Mouse (Mus musculus): Measurements from ENCODE around the gene Arv1. TPM values are rescaled to one million over a fixed set of nuclear protein-coding genes. Genes with fewer than 3 reads are reported as not detected.
A peak's percentile ranks its signal among the peaks of the same experiment; 100 is the strongest.

Gene Arv1
- polyA plus RNA-seq, 1 experiment from 2014 or later: 31.4 TPM

DNA sequence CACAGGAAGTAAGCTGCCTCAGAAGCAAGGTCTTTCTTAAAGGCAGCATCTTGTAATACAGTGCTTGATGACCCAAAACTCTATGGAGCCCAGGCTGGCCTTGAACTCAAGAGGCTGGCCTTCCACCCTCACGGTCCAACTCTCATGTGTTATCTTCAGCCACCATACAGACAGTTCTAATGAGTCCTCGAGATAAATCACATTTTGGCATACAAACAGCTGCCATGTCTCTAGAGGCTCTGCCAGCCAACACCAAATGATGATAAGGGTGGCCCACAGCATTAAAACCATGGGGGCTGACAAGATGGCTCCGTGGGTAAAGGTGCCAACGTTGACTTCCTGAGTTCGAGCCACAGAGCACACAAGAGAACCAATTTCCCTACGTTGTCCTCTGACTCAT is 8.7 kb upstream of the Arv1 start:
- no peaks in the 10 kb centered on the region for H3K4me1 ChIP-seq (ENCODE audit: control insufficient read depth, insufficient read depth, low read length)
- no peak for DNase-seq (ENCODE audit: low spot score)
- H3K9ac ChIP-seq (ENCODE audit: low read length): no peak overlapping the region
- 94% methylated on average over 6 of the region's 6 CpGs for WGBS
- H3K27me3 ChIP-seq (ENCODE audit: control insufficient read depth, insufficient read depth, low read length): no peaks in the 10 kb centered on the region
- no peak overlapping the region for H3K4me2 ChIP-seq (ENCODE audit: low read depth)
- no peak overlapping the region for H3K4me3 ChIP-seq (ENCODE audit: low read depth, low read length)
- no peaks in the 10 kb centered on the region for H3K9me3 ChIP-seq (ENCODE audit: control insufficient read depth, low read length)
- ATAC-seq (ENCODE audit: insufficient read depth, low FRiP score, low TSS enrichment): no peak
- no peak overlapping the region for H3K27ac ChIP-seq (ENCODE audit: low read depth, low read length)
- peaks cover 8% of the 10 kb centered on the region; the same call in 1 of the 2 replicates for H3K36me3 ChIP-seq (ENCODE audit: control insufficient read depth, insufficient read depth, low read length)

DNA sequence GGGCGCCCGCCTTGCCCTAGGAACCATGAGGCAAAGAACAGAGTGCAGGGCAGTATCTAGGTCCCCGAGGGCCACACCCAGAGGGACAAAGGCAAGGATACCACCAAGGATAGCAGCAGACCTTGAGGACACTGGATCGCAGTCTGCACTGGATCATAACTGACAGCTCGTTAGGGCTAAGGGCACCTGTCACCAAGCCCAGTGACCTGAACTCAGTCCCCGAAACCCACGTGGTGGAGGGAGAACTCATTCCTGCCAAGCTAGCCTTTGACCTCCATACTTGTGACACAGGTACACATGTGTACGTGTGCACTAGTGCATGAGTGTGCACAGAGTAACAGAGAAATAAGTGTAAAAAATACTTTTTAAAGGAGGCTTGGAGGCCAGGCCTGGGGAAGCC is 6.2 kb upstream of the Arv1 start:
- 91% methylated on average over 8 of the region's 8 CpGs for WGBS
- Histone ChIP-seq H3K4me1 (ENCODE audit: control insufficient read depth, insufficient read depth, low read length) (peaks cover 7% of the 10 kb centered on the region), H3K4me2 (ENCODE audit: low read depth) (no peak overlapping the region), H3K27ac (ENCODE audit: low read depth, low read length) (no peak overlapping the region), H3K9ac (ENCODE audit: low read length) (no peak overlapping the region), H3K36me3 (ENCODE audit: control insufficient read depth, insufficient read depth, low read length) (peaks cover 8% of the 10 kb centered on the region; the same call in 1 of the 2 replicates), H3K9me3 (ENCODE audit: control insufficient read depth, low read length) (no peaks in the 10 kb centered on the region), H3K4me3 (ENCODE audit: low read depth, low read length) (no peak overlapping the region), H3K27me3 (ENCODE audit: control insufficient read depth, insufficient read depth, low read length) (no peaks in the 10 kb centered on the region)
- DNase-seq (ENCODE audit: low spot score) (no peak), ATAC-seq (ENCODE audit: insufficient read depth, low FRiP score, low TSS enrichment) (no peak)

DNA sequence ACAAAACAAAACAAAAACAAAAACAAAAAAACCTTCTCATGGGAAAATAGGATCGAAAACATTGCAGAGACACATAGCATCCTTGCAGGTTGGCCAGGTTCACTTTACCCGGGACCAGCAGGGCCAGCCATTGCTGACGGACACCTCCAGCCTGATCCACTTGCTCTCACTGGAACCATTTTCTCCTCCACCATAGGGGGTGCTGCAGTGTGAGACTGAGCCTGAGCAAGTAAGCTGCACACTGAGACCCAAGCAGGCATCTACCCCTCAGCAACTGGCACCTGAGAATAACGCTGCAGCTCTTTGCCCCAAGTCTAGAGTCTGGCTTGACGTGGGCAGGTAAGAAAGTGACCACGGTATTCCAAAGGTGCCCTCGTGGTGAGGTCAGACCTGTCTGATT is 1.8 kb upstream of the Arv1 start:
- H3K27ac ChIP-seq (ENCODE audit: low read depth, low read length): no peak overlapping the region
- H3K4me3 ChIP-seq (ENCODE audit: low read depth, low read length): no peak overlapping the region
- ATAC-seq (ENCODE audit: insufficient read depth, low FRiP score, low TSS enrichment) (no peak), DNase-seq (ENCODE audit: low spot score) (no peak)
- peaks cover 20% of the 10 kb centered on the region for H3K4me1 ChIP-seq (ENCODE audit: control insufficient read depth, insufficient read depth, low read length)
- no peaks in the 10 kb centered on the region for H3K36me3 ChIP-seq (ENCODE audit: control insufficient read depth, insufficient read depth, low read length)
- WGBS: 81% methylated on average over 7 of the region's 7 CpGs
- H3K9me3 ChIP-seq (ENCODE audit: control insufficient read depth, low read length): no peaks in the 10 kb centered on the region
- H3K4me2 ChIP-seq (ENCODE audit: low read depth): no peak overlapping the region; the same call in 1 of the 2 replicates
- no peak overlapping the region for H3K9ac ChIP-seq (ENCODE audit: low read length)
- H3K27me3 ChIP-seq (ENCODE audit: control insufficient read depth, insufficient read depth, low read length): no peaks in the 10 kb centered on the region

DNA sequence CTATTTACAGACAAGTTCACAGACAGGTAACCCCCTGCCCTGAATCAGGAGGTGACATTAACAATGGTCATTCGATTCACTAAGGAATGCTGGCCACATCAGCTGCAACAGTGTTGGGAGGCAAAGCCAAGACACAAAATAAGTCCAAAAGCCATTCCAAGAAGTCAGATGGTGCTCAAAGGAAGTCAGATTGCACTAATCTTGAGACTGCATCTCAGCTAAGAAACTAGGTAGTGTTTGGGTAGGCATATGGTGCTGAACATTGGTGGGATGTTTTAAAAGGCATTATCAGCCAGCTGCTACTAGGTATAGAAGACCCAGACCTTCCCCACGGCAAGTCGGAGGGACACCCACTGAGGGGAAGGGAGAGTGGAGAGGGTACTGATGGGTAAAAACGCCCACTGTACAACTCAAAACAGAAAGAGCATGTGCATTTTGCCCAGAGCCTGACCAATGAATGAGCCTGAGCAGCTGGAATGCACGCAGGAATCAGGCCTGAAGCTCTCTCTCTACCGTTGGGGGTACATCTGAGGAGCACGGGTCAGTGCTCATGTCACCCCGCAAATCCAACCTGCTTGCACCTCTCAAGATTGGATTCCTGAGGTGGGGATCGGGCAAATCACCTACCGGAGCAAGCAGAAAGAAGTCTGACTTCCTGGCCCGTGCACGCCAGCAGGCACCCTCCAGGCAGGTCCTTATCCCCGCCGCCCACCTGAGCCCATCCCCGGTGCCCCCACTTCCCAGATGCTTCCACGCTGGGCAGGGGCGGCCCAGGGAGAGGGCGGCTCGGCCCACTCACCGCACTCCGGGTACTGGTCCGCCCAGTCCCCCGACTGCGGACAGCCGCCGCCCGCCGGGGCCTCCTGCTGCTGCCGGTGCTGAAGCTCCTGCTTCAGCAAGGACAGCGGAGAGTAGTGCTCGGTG is 739 bp upstream of the Arv1 start:
- H3K36me3 ChIP-seq (ENCODE audit: control insufficient read depth, insufficient read depth, low read length): 0 out of 2 replicates have a peak, but pooled peaks cover 2% of the 10 kb centered on the region
- peak overlapping the region; percentile 85 for H3K4me2 ChIP-seq (ENCODE audit: low read depth)
- H3K9ac ChIP-seq (ENCODE audit: low read length): peak overlapping the region; percentile 77
- peaks cover 20% of the 10 kb centered on the region for H3K4me1 ChIP-seq (ENCODE audit: control insufficient read depth, insufficient read depth, low read length)
- no peaks in the 10 kb centered on the region for H3K9me3 ChIP-seq (ENCODE audit: control insufficient read depth, low read length)
- H3K27ac ChIP-seq (ENCODE audit: low read depth, low read length): no peak overlapping the region; the same call in 1 of the 2 replicates
- peak; percentile 19 for DNase-seq (ENCODE audit: low spot score)
- peak overlapping the region; percentile 91 for H3K4me3 ChIP-seq (ENCODE audit: low read depth, low read length)
- 3% methylated on average over 24 of the region's 31 CpGs for WGBS
- ATAC-seq (ENCODE audit: insufficient read depth, low FRiP score, low TSS enrichment): peak; percentile 60
- no peaks in the 10 kb centered on the region for H3K27me3 ChIP-seq (ENCODE audit: control insufficient read depth, insufficient read depth, low read length)

DNA sequence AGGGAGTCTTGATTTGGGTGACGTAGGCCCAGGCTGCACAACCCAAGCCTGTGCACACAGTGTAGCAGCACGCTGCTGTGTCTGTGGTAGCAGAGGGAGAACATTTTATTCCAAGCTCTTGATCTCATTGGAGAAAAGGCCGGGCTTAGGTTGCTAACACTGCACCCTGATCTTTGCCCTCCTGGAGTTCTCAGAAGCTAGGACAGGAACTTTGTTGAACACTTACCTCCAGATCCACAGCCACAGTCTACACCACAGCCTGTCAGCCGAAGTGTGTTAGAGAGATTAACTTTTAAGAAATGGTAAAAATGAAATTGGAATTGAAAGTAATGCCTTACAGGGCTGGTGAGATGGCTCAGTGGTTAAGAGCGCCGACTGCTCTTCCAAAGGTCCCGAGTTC is 2.4 kb downstream of the Arv1 start:
- peaks cover 20% of the 10 kb centered on the region for H3K4me1 ChIP-seq (ENCODE audit: control insufficient read depth, insufficient read depth, low read length)
- no peak overlapping the region for H3K9ac ChIP-seq (ENCODE audit: low read length)
- WGBS: 94% methylated on average over 7 of the region's 7 CpGs
- no peak overlapping the region for H3K4me3 ChIP-seq (ENCODE audit: low read depth, low read length)
- no peak for ATAC-seq (ENCODE audit: insufficient read depth, low FRiP score, low TSS enrichment)
- H3K27ac ChIP-seq (ENCODE audit: low read depth, low read length): no peak overlapping the region
- no peaks in the 10 kb centered on the region for H3K9me3 ChIP-seq (ENCODE audit: control insufficient read depth, low read length)
- DNase-seq (ENCODE audit: low spot score): no peak
- H3K27me3 ChIP-seq (ENCODE audit: control insufficient read depth, insufficient read depth, low read length): no peaks in the 10 kb centered on the region
- H3K36me3 ChIP-seq (ENCODE audit: control insufficient read depth, insufficient read depth, low read length): peaks cover 4% of the 10 kb centered on the region; the same call in 1 of the 2 replicates
- H3K4me2 ChIP-seq (ENCODE audit: low read depth): no peak overlapping the region

DNA sequence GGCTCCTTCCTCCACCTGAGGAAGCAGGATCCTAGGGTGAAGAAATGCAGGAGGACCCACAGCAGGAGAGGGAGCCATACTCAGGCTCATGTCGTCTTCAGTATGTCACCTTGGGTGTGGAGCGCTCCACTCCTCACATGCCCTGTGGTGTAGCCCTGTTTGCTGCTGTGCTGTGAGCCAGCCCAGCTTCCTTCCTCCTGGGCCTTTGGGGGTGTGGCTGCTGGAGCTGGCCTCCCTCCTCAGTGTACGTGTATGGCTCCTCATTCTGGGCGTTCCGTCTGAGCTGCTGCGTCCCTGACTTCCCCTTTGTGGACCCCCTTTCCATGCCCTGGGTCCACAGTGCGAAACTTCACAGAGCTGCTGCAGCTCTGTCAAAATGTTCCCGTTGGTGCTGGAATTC is 10.9 kb downstream of the Arv1 start:
- DNase-seq (ENCODE audit: low spot score) (no peak), ATAC-seq (ENCODE audit: insufficient read depth, low FRiP score, low TSS enrichment) (no peak)
- Histone ChIP-seq H3K27ac (ENCODE audit: low read depth, low read length) (no peak overlapping the region), H3K9me3 (ENCODE audit: control insufficient read depth, low read length) (no peaks in the 10 kb centered on the region), H3K4me1 (ENCODE audit: control insufficient read depth, insufficient read depth, low read length) (no peaks in the 10 kb centered on the region), H3K4me3 (ENCODE audit: low read depth, low read length) (no peak overlapping the region), H3K36me3 (ENCODE audit: control insufficient read depth, insufficient read depth, low read length) (peaks cover 26% of the 10 kb centered on the region), H3K4me2 (ENCODE audit: low read depth) (no peak overlapping the region), H3K27me3 (ENCODE audit: control insufficient read depth, insufficient read depth, low read length) (no peaks in the 10 kb centered on the region), H3K9ac (ENCODE audit: low read length) (no peak overlapping the region)
- 93% methylated on average over 8 of the region's 8 CpGs for WGBS

DNA sequence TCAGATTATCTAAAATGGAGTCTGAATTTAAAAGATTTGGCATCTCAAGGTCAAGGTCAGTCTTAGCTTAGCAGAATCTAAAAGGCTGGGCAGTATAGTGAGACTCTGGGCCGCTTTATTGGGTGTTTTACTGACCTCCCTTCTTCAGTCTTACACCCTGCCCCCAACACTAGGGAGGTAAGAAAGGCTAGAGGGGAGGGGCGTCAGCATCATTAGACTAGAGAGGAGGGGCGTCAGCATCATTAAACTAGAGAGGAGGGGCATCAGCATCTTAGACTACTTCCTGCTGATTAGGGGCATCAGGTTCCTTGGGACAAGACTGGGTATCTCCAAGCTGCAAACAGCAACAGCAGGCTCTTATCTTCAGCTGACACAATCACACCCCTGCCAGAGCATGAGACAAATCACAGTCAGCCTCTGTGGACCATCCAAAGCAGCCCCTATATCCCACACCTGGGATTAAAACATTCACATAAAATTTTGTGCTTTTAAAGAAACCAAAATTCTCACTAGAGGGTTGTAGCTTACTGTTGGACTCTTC is 13.5 kb downstream of the Arv1 start:
- Histone ChIP-seq H3K36me3 (ENCODE audit: control insufficient read depth, insufficient read depth, low read length) (peaks cover 23% of the 10 kb centered on the region), H3K4me3 (ENCODE audit: low read depth, low read length) (no peak overlapping the region), H3K27ac (ENCODE audit: low read depth, low read length) (no peak overlapping the region), H3K27me3 (ENCODE audit: control insufficient read depth, insufficient read depth, low read length) (no peaks in the 10 kb centered on the region), H3K9me3 (ENCODE audit: control insufficient read depth, low read length) (no peaks in the 10 kb centered on the region), H3K4me2 (ENCODE audit: low read depth) (no peak overlapping the region), H3K4me1 (ENCODE audit: control insufficient read depth, insufficient read depth, low read length) (no peaks in the 10 kb centered on the region), H3K9ac (ENCODE audit: low read length) (no peak overlapping the region)
- ATAC-seq (ENCODE audit: insufficient read depth, low FRiP score, low TSS enrichment) (no peak), DNase-seq (ENCODE audit: low spot score) (no peak)
- WGBS: 46% methylated on average over 3 of the region's 3 CpGs

DNA sequence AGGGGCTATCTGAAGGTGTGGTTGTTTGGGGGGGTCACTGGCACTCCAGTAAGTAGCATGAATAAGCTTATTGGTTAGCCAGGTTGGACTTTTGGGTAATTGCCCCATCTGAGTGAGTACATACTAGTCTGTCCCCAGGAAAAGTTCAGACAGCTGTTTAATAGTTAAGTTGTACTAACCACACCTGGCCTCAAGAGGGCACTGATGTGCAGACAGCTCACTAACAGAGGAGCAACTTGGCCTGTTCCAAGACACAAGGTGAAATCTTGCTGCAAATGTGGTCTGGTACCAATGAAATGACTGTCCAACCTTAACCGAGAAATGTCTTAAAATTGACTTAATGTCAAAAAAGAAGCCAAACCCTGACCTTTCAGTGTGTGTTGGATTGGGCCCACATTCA is 17.3 kb downstream of the Arv1 start:
- Histone ChIP-seq H3K9me3 (ENCODE audit: control insufficient read depth, low read length) (no peaks in the 10 kb centered on the region), H3K27ac (ENCODE audit: low read depth, low read length) (no peak overlapping the region), H3K4me1 (ENCODE audit: control insufficient read depth, insufficient read depth, low read length) (no peaks in the 10 kb centered on the region), H3K36me3 (ENCODE audit: control insufficient read depth, insufficient read depth, low read length) (0 out of 2 replicates have a peak, but pooled peaks cover under 1% of the 10 kb centered on the region), H3K27me3 (ENCODE audit: control insufficient read depth, insufficient read depth, low read length) (no peaks in the 10 kb centered on the region), H3K9ac (ENCODE audit: low read length) (no peak overlapping the region), H3K4me2 (ENCODE audit: low read depth) (no peak overlapping the region), H3K4me3 (ENCODE audit: low read depth, low read length) (no peak overlapping the region)
- 87% methylated on average over 1 of the region's 1 CpGs for WGBS
- DNase-seq (ENCODE audit: low spot score) (no peak), ATAC-seq (ENCODE audit: insufficient read depth, low FRiP score, low TSS enrichment) (no peak)

DNA sequence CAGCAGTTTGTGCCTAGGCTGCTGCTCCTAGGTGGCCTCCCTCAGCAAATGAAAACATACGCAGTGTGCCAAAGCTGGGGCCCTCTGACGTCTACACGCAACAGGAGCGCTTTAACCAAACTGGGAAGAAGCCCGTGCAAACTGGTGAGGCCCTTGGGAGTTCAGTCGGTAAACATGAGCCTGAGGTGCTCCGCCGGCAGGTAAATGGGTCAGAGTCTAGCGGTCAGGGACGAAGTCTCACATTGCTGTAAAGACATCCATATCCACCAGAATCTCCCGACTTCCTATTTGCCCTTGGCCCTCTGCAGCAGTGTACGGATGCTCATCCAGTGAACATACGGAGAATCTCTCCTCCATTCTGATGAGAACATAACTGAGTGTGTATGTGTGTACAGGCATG is 24.7 kb downstream of the Arv1 start:
- WGBS: 79% methylated on average over 13 of the region's 13 CpGs
- H3K27ac ChIP-seq (ENCODE audit: low read depth, low read length): no peak overlapping the region
- DNase-seq (ENCODE audit: low spot score): no peak

More for the DNA sequence above, 24.7 kb downstream of the Arv1 start:
- H3K4me3 ChIP-seq (ENCODE audit: low read depth, low read length): no peak overlapping the region
- H3K9ac ChIP-seq (ENCODE audit: low read length): no peak overlapping the region
- H3K27me3 ChIP-seq (ENCODE audit: control insufficient read depth, insufficient read depth, low read length): peaks cover 18% of the 10 kb centered on the region
- no peaks in the 10 kb centered on the region for H3K9me3 ChIP-seq (ENCODE audit: control insufficient read depth, low read length)
- H3K36me3 ChIP-seq (ENCODE audit: control insufficient read depth, insufficient read depth, low read length): no peaks in the 10 kb centered on the region
- H3K4me2 ChIP-seq (ENCODE audit: low read depth): no peak overlapping the region
- ATAC-seq (ENCODE audit: insufficient read depth, low FRiP score, low TSS enrichment): no peak
- no peaks in the 10 kb centered on the region for H3K4me1 ChIP-seq (ENCODE audit: control insufficient read depth, insufficient read depth, low read length)

Data from neural tube, embryonic 11.5 days (tissue).